Mouse (Mus musculus): Measurements from ENCODE around the gene Nfu1.

The Nfu1 gene

GRCm38 (mm10) chr6:87075092-87075685 is 66.2 kb downstream of the Nfu1 start:
- DNase-seq (ENCODE audit: low spot score in 2 of 2), result peak; percentile 55 to 65

All from thymus, postnatal 10 days (tissue).